Mouse (Mus musculus) c-Kit-positive CD71-positive TER-119-negative erythroid progenitor cells, embryonic 14.5 days (primary cell): Measurements from ENCODE around the gene Dbndd2.

ENCODE experiments used
- DNase-seq: peaks from one replicate; pipeline ENCODE4 v3.0.0-alpha.2; 2013; ENCODE audit warnings: low read depth

The Dbndd2 gene

GRCm38 (mm10) chr2:164500511-164500910 is 14.6 kb downstream of the Dbndd2 start:
- DNase-seq = no peak

GRCm38 (mm10) chr2:164504919-164505318 is 19.0 kb downstream of the Dbndd2 start:
- no peak for DNase-seq

GRCm38 (mm10) chr2:164505619-164506347 is 19.9 kb downstream of the Dbndd2 start:
- DNase-seq = no peak

- no peak for DNase-seq
These were observed 21.9 kb downstream of the Dbndd2 start for GRCm38 (mm10) chr2:164507811-164508210.

GRCm38 (mm10) chr2:164510621-164511190 is 24.8 kb downstream of the Dbndd2 start:
- no peak for DNase-seq

GRCm38 (mm10) chr2:164512121-164512909 is 26.4 kb downstream of the Dbndd2 start:
- no peak for DNase-seq

- no peak for DNase-seq
These were observed 27.5 kb downstream of the Dbndd2 start for GRCm38 (mm10) chr2:164513389-164513788.

- DNase-seq = no peak
These were observed 29.0 kb downstream of the Dbndd2 start for GRCm38 (mm10) chr2:164514916-164515315.

GRCm38 (mm10) chr2:164515897-164516296 is 30.0 kb downstream of the Dbndd2 start:
- no peak for DNase-seq

- no peak for DNase-seq
These were observed 30.7 kb downstream of the Dbndd2 start for GRCm38 (mm10) chr2:164516592-164516991.

- DNase-seq = peak; percentile 41
These were observed 31.7 kb downstream of the Dbndd2 start for GRCm38 (mm10) chr2:164517485-164518221.

- no peak for DNase-seq
These were observed 32.6 kb downstream of the Dbndd2 start for GRCm38 (mm10) chr2:164518266-164519170.

GRCm38 (mm10) chr2:164519171-164519526 is 33.2 kb downstream of the Dbndd2 start:
- DNase-seq = no peak

GRCm38 (mm10) chr2:164520782-164521181 is 34.9 kb downstream of the Dbndd2 start:
- no peak for DNase-seq

GRCm38 (mm10) chr2:164521841-164522240 is 35.9 kb downstream of the Dbndd2 start:
- DNase-seq = no peak

- DNase-seq = no peak
These were observed 36.4 kb downstream of the Dbndd2 start for GRCm38 (mm10) chr2:164522280-164522679.

- no peak for DNase-seq
These were observed 37.4 kb downstream of the Dbndd2 start for GRCm38 (mm10) chr2:164523301-164523773.

GRCm38 (mm10) chr2:164528557-164528956 is 42.7 kb downstream of the Dbndd2 start:
- DNase-seq = no peak

GRCm38 (mm10) chr2:164531169-164531568 is 45.3 kb downstream of the Dbndd2 start:
- peak; percentile 35 for DNase-seq

GRCm38 (mm10) chr2:164534315-164534714 is 48.4 kb downstream of the Dbndd2 start:
- no peak for DNase-seq

GRCm38 (mm10) chr2:164537003-164537402 is 51.1 kb downstream of the Dbndd2 start:
- no peak for DNase-seq
